Mouse (Mus musculus) embryonic facial prominence, embryonic 10.5 days (tissue): ENCODE results near the gene Adgrg3. TPM values are rescaled to one million over a fixed set of nuclear protein-coding genes. Genes with fewer than 3 reads are reported as not detected.
A peak's percentile ranks its signal among the peaks of the same experiment; 100 is the strongest.

ENCODE experiments used
- DNase-seq: peaks from one replicate; pipeline ENCODE4 v3.0.0-alpha.2; 2017; ENCODE audit warnings: low spot score
- H3K27ac ChIP-seq: fragments of 300-500 bp; sonication (generic); replicated peaks from 2 replicates; pipeline ENCODE4 v1.5.1; 2016; ENCODE audit warnings: mild to moderate bottlenecking
- H3K27me3 ChIP-seq: fragments of 300-500 bp; sonication (generic); replicated peaks from 2 replicates; pipeline ENCODE4 v1.6.1; 2016; ENCODE audit warnings: low read depth, mild to moderate bottlenecking; ENCODE audit not compliant: poor library complexity, severe bottlenecking
- H3K36me3 ChIP-seq: fragments of 300-500 bp; sonication (generic); replicated peaks from 2 replicates; pipeline ENCODE4 v1.6.1; 2016; ENCODE audit warnings: mild to moderate bottlenecking, moderate library complexity
- H3K4me1 ChIP-seq: fragments of 300-500 bp; sonication (generic); 2 replicates; pipeline ENCODE4 v1.6.1; 2016
- H3K4me3 ChIP-seq: fragments of 300-500 bp; sonication (generic); 2 replicates; pipeline ENCODE4 v1.5.1; 2016; ENCODE audit warnings: mild to moderate bottlenecking, moderate library complexity
- H3K9me3 ChIP-seq: fragments of 300-500 bp; sonication (generic); 2 replicates; pipeline ENCODE4 v1.6.1; 2016; ENCODE audit warnings: mild to moderate bottlenecking
- WGBS: fragments of 180-500 bp; shearing (Covaris S2); methylation state at CpG from one replicate; pipeline ENCODE4 v1.1.7; 2016; 5-methylcytosine and 5-hydroxymethylcytosine counted together
- polyA plus RNA-seq: library from polyadenylated mRNA; unstranded; fragments of >200 nt; fragmentation: Nextera tagmentation; extraction: Ambion mirVana; gene quantifications from 2 replicates; pipeline ENCODE4 v1.2.1, GENCODE M21; 2016

The Adgrg3 gene
- polyA plus RNA-seq, 1 experiment from 2014 or later = 3.5 TPM

DNA sequence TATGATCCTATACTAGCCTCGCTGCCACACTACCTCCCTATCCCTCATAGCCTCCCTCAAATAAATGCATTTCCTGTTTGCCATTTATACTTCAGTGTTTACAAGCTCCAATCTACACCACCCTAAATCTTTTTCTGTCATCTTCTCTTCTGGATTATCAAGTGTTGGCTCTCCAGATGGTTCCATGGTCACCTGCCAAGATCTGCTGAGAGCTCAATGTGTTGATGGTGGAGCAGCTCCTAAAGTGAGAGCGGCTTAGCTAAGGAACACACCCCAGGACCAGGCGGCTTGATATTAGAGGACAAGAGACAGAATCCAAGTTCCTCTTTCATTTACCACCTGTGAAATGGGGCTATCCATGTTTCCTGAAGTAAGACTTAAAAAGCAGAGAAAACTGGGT is 60.6 kb downstream of the Adgrg3 start:
- no peak overlapping the region for H3K4me3 ChIP-seq
- peaks cover 21% of the 10 kb centered on the region for H3K4me1 ChIP-seq
- H3K36me3 ChIP-seq = peaks cover 6% of the 10 kb centered on the region
- 83% methylated on average over 3 of the region's 3 CpGs for WGBS
- no peaks in the 10 kb centered on the region for H3K27me3 ChIP-seq
- H3K27ac ChIP-seq = no peak overlapping the region
- no peaks in the 10 kb centered on the region for H3K9me3 ChIP-seq
- DNase-seq = no peak

GRCm38 (mm10) chr8:95079305-95079704 is 61.8 kb downstream of the Adgrg3 start:
- Histone ChIP-seq H3K4me3 (no peak overlapping the region), H3K27ac (no peak overlapping the region), H3K4me1 (peaks cover 22% of the 10 kb centered on the region), H3K9me3 (no peaks in the 10 kb centered on the region), H3K36me3 (peaks cover 17% of the 10 kb centered on the region), H3K27me3 (no peaks in the 10 kb centered on the region)
- DNase-seq = no peak
- WGBS = 81% methylated on average over 4 of the region's 4 CpGs

DNA sequence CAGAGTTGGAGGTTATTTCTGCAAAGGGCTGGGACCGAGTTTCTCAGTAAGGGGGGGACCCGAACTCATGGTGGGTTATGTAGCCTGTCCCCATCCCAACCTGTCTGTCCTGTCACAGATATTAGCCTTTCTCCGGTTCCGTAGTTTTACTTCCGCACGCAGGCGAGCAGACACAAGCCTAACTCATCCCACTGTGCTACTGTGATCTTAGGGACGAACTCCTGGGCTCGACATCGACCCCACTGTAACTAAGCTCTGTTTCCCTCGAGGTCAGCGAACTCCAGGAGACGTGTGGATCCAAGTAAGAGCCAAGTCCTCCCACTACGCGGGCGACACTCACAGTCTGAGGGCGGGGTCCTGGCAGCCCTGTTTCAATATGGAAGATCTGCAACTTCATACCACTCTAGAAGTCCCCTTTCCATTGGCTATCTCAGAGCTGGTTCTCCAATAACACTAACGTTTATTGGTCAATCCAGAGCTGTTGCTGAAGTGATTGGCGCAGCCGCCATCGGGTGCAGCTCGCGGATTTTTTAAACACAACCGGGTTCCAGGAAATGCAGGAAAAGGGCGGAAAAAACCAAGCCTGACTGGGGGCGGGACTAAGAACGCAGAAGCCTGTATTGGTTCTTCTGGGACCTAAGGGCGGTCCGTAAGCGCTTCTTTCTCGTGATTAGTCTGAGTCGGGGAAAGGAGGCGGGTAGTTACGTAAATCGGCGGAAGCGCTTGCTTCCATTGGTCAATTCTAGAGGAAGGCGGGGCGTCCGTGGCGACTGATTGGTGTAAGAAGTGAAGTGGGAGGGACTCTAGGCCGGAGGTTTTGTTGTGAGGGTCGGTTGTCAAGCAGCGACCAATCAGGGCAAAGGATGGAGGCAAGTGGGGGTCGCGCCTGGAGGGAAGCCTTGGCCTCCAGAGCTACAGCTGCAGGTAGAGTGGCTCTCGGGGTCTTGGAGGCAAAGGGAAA is 63.2 kb downstream of the Adgrg3 start, which contains the start of gene Katnb1:
Katnb1 (plus strand) TSS at position 806 of the 961 bp plus-strand sequence.
- peak; percentile 98 for DNase-seq
- H3K36me3 ChIP-seq = peaks cover 31% of the 10 kb centered on the region
- peak within 1 kb of the TSS; percentile 86 for H3K4me3 ChIP-seq
- H3K4me1 ChIP-seq = peaks cover 22% of the 10 kb centered on the region
- no peaks in the 10 kb centered on the region for H3K27me3 ChIP-seq
- no peaks in the 10 kb centered on the region for H3K9me3 ChIP-seq
- peak within 1 kb of the TSS; percentile 87 for H3K27ac ChIP-seq
- WGBS = under 1% methylated on average over 47 of the region's 47 CpGs

GRCm38 (mm10) chr8:95081650-95082049 is 64.2 kb downstream of the Adgrg3 start:
- peak overlapping the region; percentile 87 for H3K27ac ChIP-seq
- 8% methylated on average over 11 of the region's 11 CpGs for WGBS
- peak overlapping the region; percentile 86 for H3K4me3 ChIP-seq
- no peaks in the 10 kb centered on the region for H3K27me3 ChIP-seq
- no peak for DNase-seq
- H3K36me3 ChIP-seq = peaks cover 38% of the 10 kb centered on the region
- H3K9me3 ChIP-seq = no peaks in the 10 kb centered on the region
- peaks cover 22% of the 10 kb centered on the region for H3K4me1 ChIP-seq

DNA sequence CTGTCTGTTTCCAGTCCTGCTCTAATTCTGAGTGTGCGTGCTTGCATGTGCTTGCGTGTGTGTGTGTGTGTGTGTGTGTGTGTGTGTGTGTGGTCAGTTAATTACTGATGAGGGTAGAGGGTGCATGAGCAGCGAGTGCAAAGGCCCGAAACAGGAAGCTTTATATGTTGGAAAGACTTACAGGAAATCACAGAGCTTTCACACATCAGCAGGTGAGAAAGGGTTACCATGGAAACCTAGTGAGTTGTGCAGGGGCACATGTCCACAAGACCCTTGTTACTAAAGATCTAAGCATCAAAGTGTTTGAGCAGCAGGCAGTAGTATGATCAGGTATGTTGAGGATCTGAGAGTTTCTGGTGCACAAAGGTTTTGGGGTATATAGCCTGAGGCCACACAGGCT is 66.8 kb downstream of the Adgrg3 start:
- H3K27me3 ChIP-seq = no peaks in the 10 kb centered on the region
- peaks cover 64% of the 10 kb centered on the region for H3K36me3 ChIP-seq
- H3K27ac ChIP-seq = no peak overlapping the region
- DNase-seq = no peak
- peaks cover 22% of the 10 kb centered on the region for H3K4me1 ChIP-seq
- no peaks in the 10 kb centered on the region for H3K9me3 ChIP-seq
- WGBS = 89% methylated on average over 4 of the region's 4 CpGs
- no peak overlapping the region for H3K4me3 ChIP-seq

GRCm38 (mm10) chr8:95084744-95085431 is 67.4 kb downstream of the Adgrg3 start:
- Histone ChIP-seq H3K27me3 (no peaks in the 10 kb centered on the region), H3K36me3 (peaks cover 70% of the 10 kb centered on the region), H3K4me3 (no peak overlapping the region), H3K4me1 (peaks cover 22% of the 10 kb centered on the region), H3K27ac (peak overlapping the region; percentile 30; the same call in 1 of the 2 replicates), H3K9me3 (no peaks in the 10 kb centered on the region)
- WGBS = 84% methylated on average over 10 of the region's 10 CpGs
- no peak for DNase-seq

DNA sequence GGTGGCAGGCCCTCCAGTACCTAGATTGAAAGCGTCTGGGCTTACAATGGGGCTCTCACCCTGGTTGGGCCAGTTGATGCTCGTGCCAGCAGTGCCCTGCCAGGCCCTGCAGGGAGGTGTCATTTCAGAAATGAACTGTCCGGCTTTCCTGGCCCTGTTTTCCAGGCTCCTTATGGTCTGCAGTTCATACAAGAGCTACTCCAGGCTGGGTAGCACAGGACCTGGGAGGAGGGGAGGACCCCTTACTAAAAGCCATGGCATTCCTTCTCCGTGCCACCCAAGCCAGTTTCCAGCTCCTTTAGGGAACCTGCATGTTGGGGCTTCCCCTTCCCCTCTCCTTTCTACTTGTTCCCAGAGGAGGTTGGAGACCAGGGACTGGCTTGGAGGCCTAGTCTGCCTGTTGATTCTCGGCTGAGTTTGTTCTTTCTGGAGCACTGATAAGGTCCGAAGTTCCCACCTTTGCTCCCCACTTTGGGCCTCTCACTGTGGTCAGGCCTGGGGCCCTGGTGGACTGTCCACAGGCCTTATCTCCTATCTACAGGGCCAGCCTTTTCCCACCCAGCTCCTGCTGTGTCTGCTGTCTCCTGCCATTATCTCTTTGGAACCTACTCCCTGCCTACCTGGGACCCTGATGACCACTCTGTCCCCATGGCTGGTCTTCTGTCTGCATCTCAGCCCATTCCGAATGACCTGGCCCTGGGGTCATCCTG is 68.1 kb downstream of the Adgrg3 start:
- H3K27ac ChIP-seq = peak overlapping the region; percentile 30; the same call in 1 of the 2 replicates
- peaks cover 77% of the 10 kb centered on the region for H3K36me3 ChIP-seq
- no peak for DNase-seq
- peaks cover 17% of the 10 kb centered on the region for H3K4me1 ChIP-seq
- no peak overlapping the region for H3K4me3 ChIP-seq
- H3K9me3 ChIP-seq = no peaks in the 10 kb centered on the region
- no peaks in the 10 kb centered on the region for H3K27me3 ChIP-seq
- 88% methylated on average over 7 of the region's 7 CpGs for WGBS

GRCm38 (mm10) chr8:95093574-95093973 is 76.1 kb downstream of the Adgrg3 start:
- Histone ChIP-seq H3K4me3 (no peak overlapping the region), H3K36me3 (peaks cover 99% of the 10 kb centered on the region)
- WGBS = 90% methylated on average over 4 of the region's 4 CpGs

More at GRCm38 (mm10) chr8:95093574-95093973, 76.1 kb downstream of the Adgrg3 start:
- Histone ChIP-seq H3K27ac (no peak overlapping the region), H3K4me1 (no peaks in the 10 kb centered on the region), H3K9me3 (no peaks in the 10 kb centered on the region), H3K27me3 (no peaks in the 10 kb centered on the region)
- DNase-seq = no peak

Other genes with a start within 250 kb of the Adgrg3 start
- gene Cx3cl1, start 245.7 kb upstream of the Adgrg3 start, polyA plus RNA-seq = 4.5 and 5.5 TPM in 2 replicates
- gene Ccl17, start 207.2 kb upstream of the Adgrg3 start, polyA plus RNA-seq = not detected in 2 replicates
- gene Coq9, start 179.4 kb upstream of the Adgrg3 start, polyA plus RNA-seq = 48.1 and 49.6 TPM in 2 replicates
- 193 and 200 TPM in 2 replicates for gene Ciapin1, start 179.3 kb upstream of the Adgrg3 start, polyA plus RNA-seq
- gene Polr2c, start 160.2 kb upstream of the Adgrg3 start, polyA plus RNA-seq = 180 and 184 TPM in 2 replicates
- gene Dok4, start 141.4 kb upstream of the Adgrg3 start, polyA plus RNA-seq = 16.3 and 16.8 TPM in 2 replicates
- gene Ccdc102a, start 99.6 kb upstream of the Adgrg3 start, polyA plus RNA-seq = 23.0 and 24.1 TPM in 2 replicates
- 0.30 and 0.51 TPM in 2 replicates for gene Adgrg5, start 94.0 kb upstream of the Adgrg3 start, polyA plus RNA-seq
- gene Adgrg1, start 42.9 kb upstream of the Adgrg3 start, polyA plus RNA-seq = 32.9 and 38.2 TPM in 2 replicates
- 0.10 and 0.15 TPM in 2 replicates for gene Drc7, start 37.4 kb downstream of the Adgrg3 start, polyA plus RNA-seq
- 30.5 and 33.3 TPM in 2 replicates for gene Katnb1, start 63.5 kb downstream of the Adgrg3 start, polyA plus RNA-seq
- 8.4 and 8.7 TPM in 2 replicates for gene Kifc3, start 185.1 kb downstream of the Adgrg3 start, polyA plus RNA-seq